Mouse (Mus musculus) cerebellum, postnatal 14 days (tissue): ENCODE data around the gene Gabarap.

ENCODE experiments used
- DNase-seq, 2 experiments: peaks; one replicate each; pipeline ENCODE4 v3.0.0; 2021; ENCODE audit warnings: mixed read lengths in 2 of 2

Gabarap gene

DNA sequence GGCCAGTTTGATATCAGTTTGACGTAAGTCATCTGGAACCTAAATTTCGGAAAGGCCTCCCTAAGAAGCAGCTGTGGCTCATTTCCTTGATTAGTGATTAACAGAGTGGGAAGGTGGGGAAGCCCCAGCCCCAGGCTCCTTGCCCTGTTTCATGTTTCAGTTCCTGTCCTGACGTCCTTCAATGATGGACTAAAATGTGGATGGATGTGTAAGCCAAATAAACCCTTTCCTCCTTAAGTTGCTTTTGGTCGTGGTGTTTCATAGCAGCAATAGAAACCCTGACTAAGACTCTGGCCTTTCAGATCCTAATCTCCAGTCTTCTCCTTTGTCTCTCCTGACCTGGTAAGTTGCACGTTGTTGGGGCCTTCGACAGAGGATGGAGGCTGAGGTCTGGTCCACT, 20.7 kb upstream of the Gabarap start:
- no peak for DNase-seq

DNA sequence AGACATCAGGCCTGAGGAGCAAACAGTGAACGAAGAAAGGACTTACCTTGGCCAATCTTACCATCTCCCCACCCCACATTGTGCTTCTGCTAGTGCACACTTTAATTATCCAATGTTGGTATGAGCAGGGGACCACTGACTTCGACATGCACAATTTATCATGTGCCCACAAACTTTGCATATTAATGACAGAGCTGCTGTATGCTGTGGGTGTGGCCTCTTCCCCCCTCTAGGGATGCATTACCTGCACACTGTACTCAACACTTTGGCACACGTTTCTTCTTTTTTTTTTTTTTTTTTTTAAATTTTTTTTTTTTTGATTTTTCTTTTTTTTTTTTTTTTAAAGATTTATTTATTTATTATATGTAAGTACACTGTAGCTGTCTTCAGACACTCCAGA, 20.2 kb upstream of the Gabarap start:
- no peak for DNase-seq

DNA sequence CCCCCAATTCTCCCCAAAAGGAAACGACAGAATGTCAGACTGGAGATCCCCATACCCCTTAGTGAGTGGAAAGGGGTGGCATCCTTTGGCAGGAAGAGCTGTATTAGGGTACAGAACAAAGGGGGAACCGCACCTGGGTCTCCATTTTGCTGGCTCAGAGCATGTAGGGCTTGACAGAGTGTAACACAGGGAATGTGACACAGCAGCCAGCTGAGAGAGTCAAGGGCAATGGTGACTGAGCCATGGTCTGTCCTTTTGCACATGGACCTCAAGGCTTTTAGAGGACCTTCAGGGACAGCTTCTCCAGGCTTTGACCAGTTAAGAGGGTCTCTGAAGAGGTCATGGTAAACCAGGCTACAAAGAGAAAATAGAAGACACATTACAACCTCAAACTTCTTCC, 16.0 kb upstream of the Gabarap start:
- DNase-seq: no peak

DNA sequence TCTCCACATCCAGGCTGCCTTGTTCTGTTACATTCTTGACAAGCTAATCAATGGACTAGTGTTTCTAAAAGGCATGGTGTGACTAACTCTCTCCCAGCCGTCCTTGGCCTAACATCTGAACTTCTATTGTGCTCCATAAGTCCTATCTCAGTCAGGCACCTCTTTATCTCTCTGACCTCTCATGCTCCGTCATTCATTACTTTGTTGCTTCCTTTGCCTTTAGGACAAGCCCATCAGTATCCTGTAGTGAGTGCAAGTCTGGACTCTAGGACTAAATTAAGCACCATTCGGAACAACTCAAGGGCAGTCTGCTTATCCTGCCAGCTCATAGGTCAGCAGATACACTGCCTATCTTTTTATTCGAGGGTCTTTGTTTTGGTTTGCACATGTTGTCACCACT, 14.7 kb upstream of the Gabarap start:
- no peak for DNase-seq

DNA sequence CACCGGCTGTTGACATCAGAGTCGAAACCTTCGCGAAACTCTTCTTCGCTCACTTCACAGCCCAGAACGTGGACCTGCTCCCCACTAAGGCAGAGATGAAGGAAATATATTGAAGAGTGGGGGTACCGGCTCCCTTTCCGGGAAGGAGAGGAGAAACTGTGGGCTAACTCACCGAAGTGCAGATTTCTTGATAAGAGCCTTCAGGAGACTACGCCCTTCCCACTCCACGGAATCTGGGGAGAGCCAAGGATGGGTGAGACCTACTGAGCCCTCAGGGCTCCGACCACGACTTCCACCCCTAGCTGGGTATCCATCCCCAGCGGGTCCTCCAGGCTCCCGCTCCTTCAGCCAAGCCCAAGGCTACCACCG, 11.1 kb upstream of the Gabarap start:
- DNase-seq: no peak

DNA sequence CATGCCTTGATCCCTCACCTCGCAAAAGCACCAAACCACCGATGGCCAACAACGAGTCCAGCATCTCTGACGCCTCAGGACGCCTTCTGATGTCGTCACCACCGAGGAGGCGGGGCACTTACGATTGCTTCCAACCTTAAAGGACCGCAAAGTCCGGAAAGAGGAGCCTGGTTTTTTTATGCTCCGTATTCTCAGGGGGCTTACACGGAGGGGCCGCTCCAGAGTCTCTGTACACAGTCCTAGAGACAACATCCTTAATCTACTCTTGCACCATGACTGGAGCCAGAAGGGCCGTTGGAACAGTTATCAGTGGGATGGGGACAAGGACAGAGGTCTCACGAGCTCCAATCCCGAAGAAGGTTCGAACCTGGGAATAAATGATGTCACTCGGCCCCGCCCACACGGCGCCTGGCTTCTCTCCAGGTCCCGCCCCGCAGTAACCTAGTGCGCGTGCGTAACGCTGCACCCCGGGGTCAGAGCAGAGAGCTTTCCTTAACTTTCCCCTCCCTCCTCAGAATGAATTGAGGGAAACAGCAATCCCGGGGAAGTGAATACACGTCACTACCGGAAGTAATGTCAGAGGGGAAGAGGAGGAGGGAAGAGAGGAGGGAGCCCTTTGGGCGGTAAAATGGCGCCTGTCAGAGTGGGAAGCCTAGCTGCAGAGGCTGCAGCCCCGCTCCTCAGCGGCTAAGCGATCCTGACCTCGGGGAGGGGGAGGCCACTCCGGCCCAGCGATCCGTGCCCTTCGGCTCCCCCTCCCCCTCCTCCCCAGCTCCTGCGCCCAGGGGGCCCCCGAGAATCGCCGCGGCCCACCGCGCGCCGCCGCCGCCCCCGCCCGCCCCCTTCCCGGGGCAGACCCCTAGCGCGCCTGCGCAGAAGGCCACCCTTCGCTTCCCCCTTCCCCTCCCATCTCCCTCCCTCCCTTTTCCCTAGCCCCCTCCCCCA, 10.5 kb upstream of the Gabarap start:
- DNase-seq: peak; percentile 99 to 100

DNA sequence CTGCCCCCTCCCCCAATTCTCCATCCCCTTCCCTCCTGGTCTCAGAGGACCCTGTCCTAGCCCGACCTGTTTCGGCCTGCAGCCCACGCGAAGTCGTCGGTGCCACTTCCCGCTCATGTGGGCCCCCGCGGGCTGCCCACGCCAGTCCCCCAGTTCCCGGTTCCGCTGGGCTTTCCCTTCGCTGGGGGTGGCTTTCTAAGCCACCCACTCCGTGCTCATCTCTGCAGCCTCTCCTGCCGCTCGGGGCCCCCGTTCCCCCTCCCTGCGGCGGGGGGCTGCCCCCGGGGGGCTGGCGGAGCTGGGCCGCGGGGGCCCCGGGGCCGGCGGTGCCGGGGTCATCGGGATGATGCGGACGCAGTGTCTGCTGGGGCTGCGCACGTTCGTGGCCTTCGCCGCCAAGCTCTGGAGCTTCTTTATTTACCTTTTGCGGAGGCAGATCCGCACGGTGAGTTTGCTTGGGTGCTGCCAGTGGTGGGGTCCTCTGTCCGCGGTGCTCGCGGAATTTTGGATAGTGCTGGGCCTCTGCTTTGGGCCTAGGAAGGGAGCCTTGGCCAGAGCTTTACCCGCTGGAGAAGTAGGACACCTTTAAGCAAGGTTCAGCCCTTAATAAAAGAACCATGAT, 9.7 kb upstream of the Gabarap start, which contains the start of gene Ctdnep1:
Gene Ctdnep1 (plus strand): TSS at position 16 of the 622 bp plus-strand sequence.
- peak in 1 of 2 experiments; percentile 47 for DNase-seq

DNA sequence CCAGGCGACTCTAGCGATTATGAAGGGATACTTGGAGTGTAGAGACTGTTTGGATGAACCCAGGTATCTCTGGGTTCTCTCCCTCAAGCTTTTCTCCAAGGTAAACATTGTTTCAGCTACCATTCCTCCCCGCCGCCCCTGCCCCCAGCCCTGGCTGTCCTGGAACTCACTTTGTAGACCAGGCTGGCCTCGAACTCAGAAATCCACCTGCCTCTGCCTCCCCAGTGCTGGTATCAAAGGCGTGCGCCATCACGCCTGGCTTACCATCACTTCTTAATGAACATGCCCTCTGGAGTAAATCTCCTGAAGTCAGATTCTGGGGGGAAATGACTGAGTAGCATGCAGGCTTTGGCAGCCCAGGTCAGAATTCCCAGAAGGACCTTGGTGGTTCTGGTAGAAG, 8.7 kb upstream of the Gabarap start, which contains the start of gene Elp5:
Gene Elp5 (minus strand): TSS at position 293 of the 400 bp plus-strand sequence.
- DNase-seq: no peak

DNA sequence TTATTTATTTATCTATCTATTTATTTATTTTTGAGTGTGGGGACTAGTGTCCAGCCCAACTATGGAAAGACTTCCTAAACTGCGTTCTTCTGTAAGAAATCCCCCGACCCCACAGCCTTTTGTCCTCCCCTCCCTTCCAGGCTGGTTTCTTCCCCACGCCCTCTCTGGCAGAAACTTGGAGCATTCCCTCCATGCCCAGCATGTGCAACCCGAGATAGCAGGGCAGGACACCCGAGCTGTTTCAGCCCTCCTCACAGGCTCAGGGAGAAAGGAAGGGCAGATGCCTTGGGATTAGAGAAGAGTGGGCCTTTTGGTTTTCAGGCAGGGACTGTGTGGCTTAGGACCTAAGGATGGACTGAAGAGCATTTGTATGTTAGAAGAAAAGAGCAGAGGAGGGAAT, 8.1 kb upstream of the Gabarap start:
- DNase-seq: peak in 1 of 2 experiments; percentile 13

DNA sequence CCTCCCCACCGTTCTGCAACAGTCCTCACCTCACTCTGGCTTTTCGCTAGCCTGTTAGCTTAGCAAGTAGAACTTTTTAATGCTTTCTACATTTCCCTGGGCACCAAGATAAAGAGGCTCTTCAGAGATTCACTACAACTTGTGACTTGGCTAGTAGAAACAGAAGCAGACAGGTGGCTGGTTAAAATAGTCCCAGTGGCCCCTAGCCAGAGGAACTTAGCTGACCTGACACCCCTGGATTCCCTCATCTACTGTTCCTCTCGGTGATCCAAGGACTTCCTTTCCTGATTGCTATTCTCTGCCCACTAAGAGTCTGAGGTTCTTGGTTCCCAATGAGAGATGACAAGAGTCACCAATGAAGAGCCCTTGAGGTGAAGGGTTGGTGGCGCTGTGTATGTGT, 7.6 kb upstream of the Gabarap start:
- peak in 1 of 2 experiments; percentile 2 for DNase-seq

DNA sequence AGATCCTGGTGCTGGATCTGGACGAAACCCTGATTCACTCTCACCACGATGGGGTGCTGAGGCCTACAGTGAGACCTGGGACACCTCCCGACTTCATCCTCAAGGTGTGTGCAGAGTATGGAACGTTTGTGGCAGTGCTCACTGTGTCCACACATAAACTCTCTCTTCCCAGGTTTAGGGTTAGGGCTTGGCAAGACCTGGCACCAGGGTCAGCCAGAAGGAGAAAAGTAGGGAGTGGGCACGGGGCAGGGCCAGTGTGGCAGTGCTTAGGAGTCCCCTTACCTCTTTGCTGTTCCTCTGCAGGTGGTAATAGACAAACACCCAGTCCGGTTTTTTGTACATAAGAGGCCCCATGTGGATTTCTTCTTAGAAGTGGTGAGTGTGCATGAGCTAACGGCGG, 6.5 kb upstream of the Gabarap start:
- peak in 1 of 2 experiments; percentile 1 for DNase-seq

DNA sequence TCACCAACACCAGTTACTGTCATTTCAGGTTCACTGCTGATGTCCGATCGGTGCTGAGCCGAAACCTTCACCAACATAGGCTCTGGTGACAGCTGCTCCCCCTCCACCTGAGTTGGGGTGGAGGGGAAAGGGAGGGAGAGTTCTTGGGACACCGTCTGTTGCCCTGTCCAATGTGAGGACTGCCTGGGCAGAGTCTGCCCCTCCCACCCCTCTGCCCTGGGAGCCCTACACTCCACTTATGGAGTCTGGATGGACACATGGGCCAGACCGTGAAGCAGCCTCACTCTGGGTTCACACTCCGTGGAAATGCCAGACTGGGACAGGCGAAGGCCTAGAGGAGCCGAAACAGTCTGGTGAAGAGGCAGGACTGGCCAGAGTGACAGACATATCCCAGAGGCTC, 994 bp upstream of the Gabarap start:
- no peak for DNase-seq

DNA sequence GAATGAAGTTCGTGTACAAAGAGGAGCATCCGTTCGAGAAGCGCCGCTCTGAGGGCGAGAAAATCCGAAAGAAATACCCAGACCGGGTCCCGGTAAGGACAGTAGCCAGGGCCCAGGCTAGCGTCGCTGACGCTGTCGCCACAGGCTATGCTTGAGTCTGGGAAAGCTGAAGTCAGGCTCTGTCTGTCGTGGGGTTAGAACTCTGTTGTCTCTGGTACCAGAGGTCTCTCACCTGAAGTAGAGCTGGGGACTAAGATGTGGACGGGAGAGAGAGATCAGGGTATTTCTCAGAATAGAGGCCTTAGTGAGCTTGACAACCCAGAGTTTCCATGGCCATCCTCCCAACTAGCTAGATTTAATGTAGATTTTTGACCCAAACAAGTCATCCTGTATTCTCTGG, 768 bp downstream of the Gabarap start:
- no peak for DNase-seq

DNA sequence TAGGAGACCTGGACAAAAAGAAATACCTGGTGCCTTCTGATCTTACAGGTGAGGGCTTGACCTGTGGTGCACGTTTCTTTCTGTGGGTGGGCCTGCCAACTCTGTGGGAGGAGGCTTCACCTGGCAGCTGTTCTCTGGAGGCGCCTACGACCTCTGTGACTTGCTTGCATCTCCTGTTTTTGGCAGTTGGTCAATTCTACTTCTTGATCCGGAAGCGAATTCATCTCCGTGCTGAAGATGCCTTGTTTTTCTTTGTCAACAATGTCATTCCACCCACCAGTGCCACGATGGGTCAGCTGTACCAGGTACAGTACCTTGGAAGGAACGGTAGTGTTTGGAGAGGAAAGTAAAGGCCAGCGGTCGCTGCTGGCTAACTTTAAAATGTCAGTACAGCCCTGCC, 1.5 kb downstream of the Gabarap start:
- no peak for DNase-seq

DNA sequence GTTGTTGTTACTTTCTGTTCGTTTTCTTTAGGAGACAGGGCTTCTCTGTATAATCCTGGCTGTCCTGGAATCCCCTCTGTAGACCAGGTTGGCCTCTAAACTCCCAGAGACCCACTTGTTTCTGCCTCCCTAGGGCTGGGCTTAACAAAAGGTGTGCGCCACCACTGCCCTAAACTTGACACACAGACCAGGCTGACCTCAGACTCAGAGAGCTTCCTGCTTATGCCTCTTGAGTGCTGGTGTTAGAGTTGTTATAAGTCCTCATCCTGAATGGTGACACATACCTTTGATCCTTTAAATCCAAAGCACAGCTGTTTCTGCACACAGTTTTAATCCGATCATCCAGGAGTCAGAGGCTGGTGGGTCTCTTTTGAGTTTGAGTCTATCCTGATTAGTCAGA, 2.0 kb downstream of the Gabarap start:
- peak in 1 of 2 experiments; percentile 8 for DNase-seq

DNA sequence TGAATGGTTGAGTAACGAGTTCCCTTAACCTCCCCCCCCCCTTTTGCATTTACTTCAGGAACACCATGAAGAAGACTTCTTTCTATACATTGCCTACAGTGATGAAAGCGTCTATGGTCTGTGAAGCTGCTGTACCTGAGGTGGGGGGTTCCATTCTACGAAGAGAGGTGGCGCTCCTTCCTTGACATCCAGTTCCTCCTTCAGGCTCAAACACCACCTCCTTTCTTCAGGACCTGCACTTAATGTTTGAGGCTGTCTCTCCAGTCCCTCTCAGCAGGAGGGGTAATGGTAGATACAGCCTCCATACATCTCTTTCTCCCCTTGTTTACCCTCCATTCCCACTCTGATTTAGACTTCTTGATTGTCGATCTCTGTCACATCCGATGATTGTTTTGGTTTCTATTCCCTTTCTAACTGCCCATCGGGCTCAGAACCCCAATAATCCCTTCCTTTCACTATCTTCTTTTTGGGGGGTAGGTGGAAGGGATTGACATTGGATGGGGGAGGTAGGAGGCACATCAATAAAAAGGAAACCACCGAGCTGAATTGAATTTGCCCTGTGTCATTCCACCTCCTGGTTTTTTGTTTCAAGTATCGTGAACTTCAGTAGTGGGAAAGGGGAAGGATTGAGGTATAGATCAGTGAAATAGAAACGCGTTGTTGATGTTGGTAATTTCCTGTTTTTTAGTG, 3.6 kb downstream of the Gabarap start:
- DNase-seq: no peak

DNA sequence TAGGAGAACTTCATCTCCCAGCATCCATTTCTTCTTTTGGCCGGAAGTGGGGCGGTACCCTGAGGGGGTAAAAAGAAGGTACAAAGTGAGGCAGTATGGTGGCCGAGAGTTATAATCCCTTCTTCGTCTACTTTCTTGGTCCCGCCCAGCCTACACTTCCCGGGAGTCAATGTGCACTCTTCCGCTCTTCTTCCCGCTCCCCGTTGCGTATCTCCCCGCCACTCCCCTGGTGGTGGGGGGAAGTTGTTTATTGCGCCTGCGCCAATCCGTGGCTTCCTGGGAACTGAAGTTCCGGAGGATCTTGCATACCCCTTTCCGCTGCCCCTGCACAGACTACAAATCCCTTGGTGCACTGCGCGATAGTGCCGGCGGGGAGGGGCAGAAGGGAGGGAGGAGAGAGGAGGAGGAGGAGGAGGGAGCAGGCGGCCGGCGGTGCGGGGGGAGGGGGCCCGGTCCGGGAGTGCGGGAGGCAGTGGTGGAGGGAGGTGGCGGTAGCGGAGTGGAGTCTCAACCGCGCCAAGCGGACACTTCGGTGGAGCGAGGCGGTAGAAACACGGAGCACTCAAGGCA, 4.5 kb downstream of the Gabarap start, which contains the start of gene Phf23:
Gene Phf23 (plus strand): TSS at position 387 of the 570 bp plus-strand sequence.
- peak; percentile 97 for DNase-seq

DNA sequence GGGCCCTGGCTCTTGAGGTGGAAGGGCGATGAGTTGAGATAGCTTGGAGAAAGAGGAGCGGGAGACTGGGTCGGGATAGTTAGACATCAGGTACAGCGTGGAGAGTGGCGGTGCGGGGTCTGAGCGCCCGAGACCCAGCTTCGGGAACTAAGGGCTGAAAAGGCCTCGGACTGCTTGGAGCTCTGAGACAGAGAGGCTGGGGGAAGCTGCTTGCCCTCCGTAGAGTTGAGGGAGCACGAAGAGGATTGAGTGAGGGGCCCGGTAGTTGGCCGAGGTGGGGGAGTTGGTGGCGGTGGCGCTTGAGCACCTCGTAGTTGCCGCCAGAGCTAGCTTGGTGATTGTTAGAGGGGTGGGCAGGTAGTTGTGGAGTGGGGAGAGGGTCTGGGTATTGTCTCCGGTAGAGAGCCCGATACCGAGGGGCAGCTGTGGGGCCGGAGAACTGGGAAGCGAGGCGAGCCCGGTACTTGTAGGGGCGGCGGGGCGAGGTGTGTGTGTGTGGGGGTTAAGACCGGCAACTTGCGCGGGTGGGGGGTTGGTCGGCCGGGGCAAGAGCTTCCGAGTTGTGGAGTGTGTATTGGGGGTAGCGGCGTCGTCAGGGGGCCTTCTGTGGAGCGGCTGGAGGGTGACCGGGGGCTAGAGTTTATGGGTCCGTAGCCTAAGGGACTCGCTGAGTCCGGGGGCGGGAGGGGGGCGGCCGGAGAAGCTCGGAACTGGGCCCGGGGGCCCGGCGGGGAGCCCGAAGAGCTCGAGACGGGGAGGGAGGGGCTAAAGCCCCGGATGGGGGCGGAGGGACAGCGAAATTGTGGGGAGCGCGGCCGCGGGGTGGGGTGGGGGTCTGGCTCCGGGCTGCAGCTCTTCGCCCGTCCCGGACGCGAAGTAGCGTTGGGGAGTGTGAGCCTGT, 5.5 kb downstream of the Gabarap start:
- peak; percentile 68 to 75 for DNase-seq

DNA sequence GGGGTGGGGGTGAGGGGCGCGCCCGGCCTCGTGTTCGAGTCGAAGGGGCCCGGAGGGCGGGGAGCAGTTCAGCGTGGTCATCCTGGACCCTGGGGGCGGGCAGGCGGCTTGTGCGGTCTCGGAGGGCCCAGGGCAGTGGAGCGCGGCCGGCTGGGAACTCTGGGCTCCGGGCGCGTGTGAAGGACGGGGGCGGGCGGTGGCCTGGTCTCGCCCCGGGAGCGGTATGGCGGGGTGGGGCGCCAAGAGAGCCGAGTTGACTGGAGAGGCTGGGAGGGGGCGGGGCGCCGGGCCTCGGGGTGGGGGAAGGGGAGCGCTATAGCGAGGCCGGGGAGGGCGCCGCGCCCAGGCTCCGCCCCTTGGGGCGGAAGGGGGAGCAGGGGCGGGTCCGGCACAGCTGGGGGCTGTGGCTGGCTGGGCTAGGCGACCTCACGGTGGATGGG, 6.1 kb downstream of the Gabarap start:
- peak; percentile 85 for DNase-seq

DNA sequence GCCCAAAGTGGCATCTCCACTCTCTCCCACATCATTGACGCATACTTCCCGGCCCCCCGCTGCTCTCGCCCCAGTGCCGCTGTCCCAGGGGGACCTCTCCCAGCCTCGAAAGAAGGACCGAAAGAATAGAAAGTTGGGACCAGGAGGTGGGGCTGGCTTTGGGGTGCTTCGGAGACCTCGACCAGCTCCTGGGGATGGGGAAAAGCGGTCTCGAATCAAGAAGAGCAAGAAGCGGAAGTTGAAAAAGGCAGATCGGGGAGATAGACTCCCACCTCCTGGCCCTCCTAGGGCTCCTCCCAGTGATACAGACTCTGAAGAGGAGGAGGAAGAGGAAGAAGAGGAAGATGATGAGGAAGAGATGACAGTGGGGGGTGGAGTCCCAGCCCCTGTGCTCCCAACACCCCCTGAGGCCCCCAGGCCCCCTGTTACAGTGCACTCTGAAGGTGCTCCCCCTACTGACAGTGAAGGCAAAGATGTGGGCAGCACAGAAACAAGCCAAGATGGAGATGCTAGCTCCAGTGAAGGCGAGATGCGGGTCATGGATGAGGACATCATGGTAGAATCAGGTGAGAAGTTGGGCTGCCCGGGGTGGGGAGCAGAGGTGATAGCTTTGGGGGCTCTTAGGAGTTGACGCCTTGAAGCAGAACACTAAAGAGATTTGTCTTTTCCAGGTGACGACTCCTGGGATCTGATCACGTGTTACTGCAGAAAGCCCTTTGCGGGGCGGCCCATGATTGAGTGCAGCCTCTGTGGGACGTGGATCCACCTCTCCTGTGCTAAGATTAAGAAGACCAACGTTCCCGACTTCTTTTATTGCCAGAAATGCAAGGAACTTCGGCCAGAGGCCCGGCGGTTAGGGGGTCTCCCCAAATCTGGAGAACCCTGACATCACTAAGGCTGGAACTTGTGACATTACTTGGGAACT, 7.9 kb downstream of the Gabarap start:
- DNase-seq: peak in 1 of 2 experiments; percentile 47

DNA sequence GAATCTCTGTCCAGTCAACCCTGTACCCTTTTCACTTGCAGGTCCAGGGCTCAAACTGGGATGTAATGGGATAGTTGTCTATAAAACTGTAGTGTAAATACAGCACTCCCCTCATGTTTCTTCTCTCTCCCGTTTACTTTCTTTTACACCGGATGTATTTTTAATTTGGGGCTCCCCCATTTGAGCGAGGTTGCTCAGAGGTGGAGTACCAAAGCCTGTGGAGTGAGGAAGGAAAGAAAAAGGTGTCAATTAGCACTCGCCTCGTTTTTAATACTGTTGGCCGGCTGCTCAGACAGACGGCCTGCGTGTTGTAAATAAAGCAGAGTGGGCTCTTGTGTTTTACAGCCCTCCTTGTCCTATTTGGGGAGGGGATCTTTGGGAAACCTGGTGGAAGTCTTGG, 8.7 kb downstream of the Gabarap start:
- no peak for DNase-seq
